Mouse (Mus musculus) lung, postnatal 0 days (tissue): ENCODE measurements around the gene Map1lc3b.

ENCODE experiments used
- CTCF ChIP-seq: IDR thresholded peaks from 2 replicates; pipeline ENCODE4 v1.5.1; 2016; ENCODE audit warnings: antibody characterized with exemption, mild to moderate bottlenecking
- EP300 ChIP-seq: IDR thresholded peaks from 2 replicates; pipeline ENCODE4 v1.6.1; 2016; ENCODE audit warnings: antibody characterized with exemption, mild to moderate bottlenecking, control low read depth

DNA sequence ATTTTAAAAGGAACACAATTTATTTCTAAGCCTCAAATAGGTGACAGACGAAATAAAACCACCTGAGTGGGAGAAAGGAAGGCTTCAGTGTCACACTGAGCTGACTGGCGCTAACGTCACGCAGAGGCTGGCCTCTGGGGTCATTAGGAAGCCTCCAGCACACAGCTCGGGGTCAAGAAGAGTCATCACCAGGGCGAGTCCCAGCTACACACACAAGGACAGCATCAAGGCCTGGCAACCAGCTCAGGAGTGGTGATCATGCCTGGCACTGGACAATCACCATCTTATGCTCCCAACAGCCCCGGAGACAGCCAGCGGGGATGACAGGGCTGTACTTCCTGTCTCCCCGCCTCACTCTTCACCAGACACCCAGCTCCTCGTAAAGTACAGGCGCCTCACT is 32.4 kb upstream of the Map1lc3b start:
- no peak for TF ChIP-seq CTCF
- TF ChIP-seq EP300: no peak
